Mouse (Mus musculus) ES-E14 (cell line): ENCODE measurements around the gene Reep1. TPM values are rescaled to one million over a fixed set of nuclear protein-coding genes. Genes with fewer than 3 reads are reported as not detected.

Source experiments
- DNase-seq: peaks from one replicate; pipeline ENCODE4 v3.0.0-alpha.2; 2013; ENCODE audit warnings: low read depth, low spot score
- H3K27ac ChIP-seq: 2 replicates; pipeline ENCODE4 v1.5.1; 2012; ENCODE audit warnings: low read depth, mild to moderate bottlenecking, low read length, moderate library complexity, mixed read lengths; ENCODE audit not compliant: poor library complexity, insufficient read depth, severe bottlenecking
- H3K36me3 ChIP-seq: 2 replicates; pipeline ENCODE4 v1.6.1; 2012; ENCODE audit warnings: mild to moderate bottlenecking, low read length, moderate library complexity, mixed read lengths; ENCODE audit not compliant: control insufficient read depth, poor library complexity, insufficient read depth, severe bottlenecking
- H3K4me1 ChIP-seq, 2 experiments: fragments of 150-350 bp in 1 of 2; sonication (generic) in 1 of 2; 2 replicates each; pipeline ENCODE4 v1.6.1; 2012; ENCODE audit warnings: low read length in 2 of 2, mild to moderate bottlenecking in 1 of 2, mixed read lengths in 1 of 2; ENCODE audit not compliant: control insufficient read depth in 2 of 2, insufficient read depth in 2 of 2, poor library complexity in 1 of 2
- H3K4me3 ChIP-seq, 2 experiments: fragments of 150-350 bp in 1 of 2; sonication (generic) in 1 of 2; 2 replicates each; pipeline ENCODE4 v1.5.1; 2012; ENCODE audit warnings: low read length in 2 of 2, low read depth in 1 of 2, mild to moderate bottlenecking in 1 of 2, mixed read lengths in 1 of 2; ENCODE audit not compliant: insufficient read depth in 1 of 2, poor library complexity in 1 of 2, severe bottlenecking in 1 of 2
- H3K9ac ChIP-seq: 2 replicates; pipeline ENCODE4 v1.6.1; 2012; ENCODE audit warnings: low read depth, mild to moderate bottlenecking, low read length, mixed read lengths; ENCODE audit not compliant: poor library complexity, insufficient read depth, severe bottlenecking
- H3K9me3 ChIP-seq: fragments of 150-350 bp; sonication (generic); 2 replicates; pipeline ENCODE4 v1.6.1; 2012; ENCODE audit warnings: low read depth, mild to moderate bottlenecking, low read length; ENCODE audit not compliant: control insufficient read depth, insufficient read depth
- CHD2 ChIP-seq: IDR thresholded peaks from 2 replicates; pipeline ENCODE4 v1.6.1; 2014; ENCODE audit warnings: mild to moderate bottlenecking, low read depth, low read length, inconsistent platforms
- HCFC1 ChIP-seq: IDR thresholded peaks from 2 replicates; pipeline ENCODE4 v1.6.1; 2012; ENCODE audit warnings: low read length, inconsistent platforms, borderline replicate concordance; ENCODE audit not compliant: insufficient read depth
- MAFK ChIP-seq: IDR thresholded peaks from 2 replicates; pipeline ENCODE4 v1.6.1; 2014; ENCODE audit warnings: mild to moderate bottlenecking, low read depth, low read length, inconsistent platforms; ENCODE audit not compliant: insufficient read depth
- ZC3H11A ChIP-seq: IDR thresholded peaks from 2 replicates; pipeline ENCODE4 v1.6.1; 2012; ENCODE audit warnings: low read depth, mild to moderate bottlenecking, inconsistent platforms, low read length, borderline replicate concordance
- ZNF384 ChIP-seq: IDR thresholded peaks from 2 replicates; pipeline ENCODE4 v1.6.1; 2012; ENCODE audit warnings: low read depth, low read length, inconsistent platforms
- in situ Hi-C, 2 experiments: fragments of 600-800 bp; cut with MboI; formaldehyde crosslinking; loops; one replicate each; pipeline ENCODE4 v1.15.1; 2025; ENCODE audit warnings: low sequenced_read_pairs in 2 of 2, inconsistent platforms in 1 of 2; ENCODE audit not compliant: unreplicated experiment in 2 of 2
- total RNA-seq: library from RNA; depleted of rRNA; stranded (reverse); fragments of 300-350 nt; gene quantifications from 2 replicates; pipeline ENCODE4 v1.2.3, GENCODE M21; 2012

Reep1 gene
- total RNA-seq, 1 experiment, result 8.9 TPM

DNA sequence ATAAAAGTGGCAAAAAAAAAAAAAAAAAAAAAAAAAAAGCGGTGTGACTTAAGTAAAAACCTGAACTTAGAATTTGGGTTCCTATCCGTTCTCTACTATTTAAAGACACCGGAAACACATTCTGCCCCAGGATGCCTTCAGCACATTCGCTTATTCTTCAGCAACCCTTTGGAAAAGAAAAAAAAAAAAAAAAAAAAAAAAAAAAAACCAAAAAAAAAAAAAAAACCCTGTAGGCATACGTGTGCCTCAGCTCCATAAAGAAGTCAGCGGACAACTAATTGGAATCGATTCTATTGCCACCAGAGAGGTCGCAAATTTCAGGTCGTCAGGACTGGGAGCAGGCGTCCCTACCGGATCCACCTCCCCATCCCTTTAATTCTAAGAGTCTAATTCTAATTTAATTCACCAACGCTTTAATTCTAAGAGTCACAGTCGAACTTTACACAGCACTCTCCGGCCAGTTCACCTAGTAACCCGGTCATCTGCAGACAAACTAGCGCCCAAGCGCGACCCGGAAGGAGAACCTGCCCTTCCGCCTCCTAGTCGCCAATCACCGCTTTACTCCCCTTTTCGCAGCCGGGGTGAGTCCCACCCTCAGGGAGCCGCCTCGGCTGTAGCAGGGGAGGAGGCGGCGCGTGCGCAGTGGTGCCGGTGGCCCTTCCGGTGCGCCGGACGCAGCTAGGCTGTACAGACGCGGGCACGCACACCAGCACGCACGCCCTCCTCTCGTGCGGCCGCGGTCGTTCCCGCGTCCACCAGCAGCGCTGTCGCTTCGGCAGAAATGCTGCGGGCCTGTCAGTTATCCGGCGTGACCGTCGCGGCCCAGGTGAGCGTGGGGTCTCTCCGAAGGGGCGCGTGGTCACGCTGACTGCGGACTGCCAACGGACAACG lies 123.6 kb downstream of the Reep1 start, which contains the start of gene Immt:
Gene Immt (plus strand): TSS at position 642 of the 891 bp plus-strand sequence.
- Histone ChIP-seq H3K4me1 (peaks cover 0 to 5% of the 10 kb centered on the region in 2 experiments; a peak in 2 of 4 replicates), H3K36me3 (no peaks in the 10 kb centered on the region)
- in situ Hi-C loops, result no loop called here

DNA sequence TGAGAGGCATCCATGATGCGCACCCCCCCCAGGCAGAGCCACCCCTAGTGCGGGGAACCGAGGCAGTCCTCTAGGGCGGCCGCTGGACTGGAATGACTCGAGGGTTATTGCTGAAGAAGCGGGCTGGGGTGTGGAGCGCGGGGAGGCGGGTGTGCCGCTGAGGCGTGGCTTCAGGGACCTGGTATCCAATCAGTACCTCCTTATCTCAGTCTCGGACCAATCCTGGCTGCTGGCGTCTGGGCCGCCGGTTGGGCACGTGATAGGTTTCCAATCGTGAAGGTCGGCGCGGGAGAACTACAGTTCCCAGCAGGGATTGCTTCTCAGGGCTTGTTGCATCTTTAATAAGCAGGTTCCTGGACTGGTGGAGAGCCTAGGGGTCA lies 124.2 kb downstream of the Reep1 start:
- Histone ChIP-seq H3K36me3 (no peaks in the 10 kb centered on the region), H3K4me3 (peak overlapping the region; percentile 87 to 96), H3K9ac (peak overlapping the region; percentile 98), H3K9me3 (no peaks in the 10 kb centered on the region), H3K4me1 (peaks cover 0 to 8% of the 10 kb centered on the region in 2 experiments; a peak in 2 of 4 replicates), H3K27ac (peak overlapping the region; percentile 95)
- DNase-seq, result peak; percentile 93
- peak; percentile 93 for TF ChIP-seq HCFC1
- 0 out of 2 replicates have a peak, but pooled peaks have one; percentile 2 for TF ChIP-seq MAFK
- TF ChIP-seq ZNF384, result no peak
- no peak for TF ChIP-seq CHD2
- TF ChIP-seq ZC3H11A, result no peak
- in situ Hi-C loops, result no loop called here

More for the DNA sequence above, 123.6 kb downstream of the Reep1 start, which contains the start of gene Immt:
- Histone ChIP-seq H3K27ac (peak within 1 kb of the TSS; percentile 95), H3K9ac (peak within 1 kb of the TSS; percentile 98), H3K4me3 (peak within 1 kb of the TSS; percentile 87 to 96), H3K9me3 (no peaks in the 10 kb centered on the region)
- TF ChIP-seq ZC3H11A (no peak), CHD2 (peak; percentile 83), HCFC1 (peak; percentile 74; the same call in 1 of the 2 replicates), MAFK (0 out of 2 replicates have a peak, but pooled peaks have one; percentile 9), ZNF384 (peak; percentile 98)
- DNase-seq, result peak; percentile 89

DNA sequence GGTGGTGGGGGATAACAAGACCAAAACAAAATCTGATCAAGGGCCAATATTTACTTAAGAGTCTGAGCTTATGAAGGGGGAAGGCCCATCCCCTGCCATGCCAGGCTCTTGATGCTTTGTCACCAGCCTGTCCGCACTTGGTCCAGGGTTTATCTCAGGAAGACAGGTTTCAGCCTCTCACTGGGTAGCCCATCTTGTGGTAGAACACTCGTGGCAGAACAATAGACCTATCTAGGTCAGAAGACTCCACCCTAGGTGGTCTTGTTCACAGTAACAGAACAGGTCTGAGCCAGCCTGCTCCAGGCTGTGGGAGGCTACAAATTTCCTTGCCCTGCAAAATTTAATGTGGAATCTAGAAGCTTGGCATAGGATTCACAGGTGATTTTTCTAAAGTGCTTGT lies 129.4 kb downstream of the Reep1 start:
- no peak overlapping the region for H3K27ac ChIP-seq
- peak; percentile 28 for DNase-seq
- in situ Hi-C loops, result no loop called here
- H3K9me3 ChIP-seq, result no peaks in the 10 kb centered on the region
- no peak overlapping the region for H3K4me3 ChIP-seq
- H3K36me3 ChIP-seq, result no peaks in the 10 kb centered on the region
- no peak overlapping the region for H3K9ac ChIP-seq
- no peak for TF ChIP-seq CHD2
- no peak for TF ChIP-seq ZNF384
- no peak for TF ChIP-seq MAFK
- peaks cover 0 to 18% of the 10 kb centered on the region in 2 experiments; a peak in 2 of 4 replicates for H3K4me1 ChIP-seq

DNA sequence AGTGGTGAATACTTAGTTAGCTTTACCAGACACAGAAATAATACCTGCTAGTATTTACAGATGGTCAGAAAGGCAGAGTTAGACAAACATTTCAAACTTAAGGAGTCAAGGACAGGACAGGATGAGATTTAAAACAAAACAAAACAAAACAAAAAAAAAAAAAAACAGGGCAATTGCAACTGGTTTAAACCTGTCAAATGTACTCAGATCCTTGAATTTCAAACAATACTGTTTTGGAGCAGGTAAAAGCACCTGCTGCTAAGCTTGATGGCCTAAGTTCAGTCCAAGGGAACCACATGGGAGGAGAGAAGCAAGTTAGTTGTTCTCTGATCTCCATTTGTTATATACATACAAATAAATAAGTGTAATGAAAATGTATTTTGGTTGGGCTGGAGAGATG lies 132.5 kb downstream of the Reep1 start:
- H3K36me3 ChIP-seq, result no peaks in the 10 kb centered on the region
- DNase-seq, result no peak
- no peak overlapping the region for H3K27ac ChIP-seq
- no peaks in the 10 kb centered on the region for H3K9me3 ChIP-seq
- no peak for TF ChIP-seq CHD2
- no peak for TF ChIP-seq MAFK
- peak; percentile 69 for TF ChIP-seq ZNF384
- no peak for TF ChIP-seq HCFC1
- no peak for TF ChIP-seq ZC3H11A
- H3K4me3 ChIP-seq, result no peak overlapping the region
- peaks cover 0 to 15% of the 10 kb centered on the region in 2 experiments; a peak in 2 of 4 replicates for H3K4me1 ChIP-seq
- in situ Hi-C loops, result no loop called here
- H3K9ac ChIP-seq, result no peak overlapping the region
